Mouse (Mus musculus) embryonic facial prominence, embryonic 14.5 days (tissue): ENCODE measurements around the gene Gm26992. TPM values are rescaled to one million over a fixed set of nuclear protein-coding genes. Genes with fewer than 3 reads are reported as not detected.

Experiments used
- ATAC-seq: fragments of 200-750 bp; cut with Nextera tagmentation; 2 replicates; pipeline ENCODE4 v1.8.0; 2017; ENCODE audit warnings: low read depth, moderate number of reproducible peaks, moderate TSS enrichment
- DNase-seq: peaks from one replicate; pipeline ENCODE4 v3.0.0-alpha.2; 2015; ENCODE audit warnings: low spot score
- H3K27ac ChIP-seq: fragments of 300-500 bp; sonication (generic); replicated peaks from 2 replicates; pipeline ENCODE4 v1.5.1; 2014; ENCODE audit warnings: low read depth, mild to moderate bottlenecking, low read length, moderate library complexity
- H3K27me3 ChIP-seq: fragments of 300-500 bp; sonication (generic); replicated peaks from 2 replicates; pipeline ENCODE4 v1.6.1; 2014; ENCODE audit warnings: low read length; ENCODE audit not compliant: control insufficient read depth, insufficient read depth
- H3K36me3 ChIP-seq: fragments of 300-500 bp; sonication (generic); 2 replicates; pipeline ENCODE4 v1.6.1; 2014; ENCODE audit warnings: low read length, mixed read lengths; ENCODE audit not compliant: control insufficient read depth, insufficient read depth
- H3K4me1 ChIP-seq: fragments of 300-500 bp; sonication (generic); 2 replicates; pipeline ENCODE4 v1.6.1; 2014; ENCODE audit warnings: antibody characterized with exemption, low read length; ENCODE audit not compliant: control insufficient read depth, insufficient read depth
- H3K4me2 ChIP-seq: fragments of 300-500 bp; sonication (generic); 2 replicates; pipeline ENCODE4 v1.6.1; 2014; ENCODE audit warnings: low read depth, mild to moderate bottlenecking, low read length, moderate library complexity, mixed read lengths
- H3K4me3 ChIP-seq: fragments of 300-500 bp; sonication (generic); 2 replicates; pipeline ENCODE4 v1.5.1; 2014; ENCODE audit warnings: low read depth, mild to moderate bottlenecking, low read length
- H3K9ac ChIP-seq: fragments of 300-500 bp; sonication (generic); 2 replicates; pipeline ENCODE4 v1.6.1; 2014; ENCODE audit warnings: low read depth, mild to moderate bottlenecking, low read length, moderate library complexity, mixed read lengths
- H3K9me3 ChIP-seq: fragments of 300-500 bp; sonication (generic); 2 replicates; pipeline ENCODE4 v1.6.1; 2016; ENCODE audit warnings: low read length; ENCODE audit not compliant: control insufficient read depth
- WGBS: fragments of 180-500 bp; shearing (Covaris S2); extraction: QIAGEN DNeasy Blood & Tissue Kit; methylation state at CpG from one replicate; pipeline ENCODE4 v1.1.7; 2014; 5-methylcytosine and 5-hydroxymethylcytosine counted together
- polyA plus RNA-seq: library from polyadenylated mRNA; unstranded; fragments of >200 nt; fragmentation: Nextera tagmentation; extraction: Ambion mirVana; gene quantifications from 2 replicates; pipeline ENCODE4 v1.2.1, GENCODE M21; 2014

The Gm26992 gene
- polyA plus RNA-seq, 1 experiment from 2014 or later: not detected

DNA sequence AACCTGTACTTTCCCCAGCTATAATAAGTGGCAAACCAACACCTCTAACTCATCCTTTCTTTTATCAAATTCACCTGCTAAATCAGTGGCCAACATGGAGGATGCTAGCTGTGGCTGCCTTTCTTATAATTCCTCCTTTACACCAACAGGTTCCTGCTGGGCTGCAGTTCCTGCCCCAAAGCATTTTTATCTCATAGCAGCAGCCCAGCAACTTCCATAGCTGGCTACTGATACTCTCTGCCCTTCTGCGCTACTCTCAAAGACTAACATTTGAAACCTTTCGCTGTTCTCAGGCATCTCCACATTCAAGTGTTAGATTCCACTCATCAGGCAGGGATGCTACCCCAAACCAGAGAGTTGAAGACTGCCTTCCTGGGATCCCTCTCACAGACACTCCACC is 97.0 kb downstream of the Gm26992 start:
- no peaks in the 10 kb centered on the region for H3K4me1 ChIP-seq
- no peak overlapping the region for H3K4me2 ChIP-seq
- H3K9ac ChIP-seq: no peak overlapping the region
- H3K9me3 ChIP-seq: no peaks in the 10 kb centered on the region
- no peaks in the 10 kb centered on the region for H3K27me3 ChIP-seq
- H3K4me3 ChIP-seq: no peak overlapping the region
- no peaks in the 10 kb centered on the region for H3K36me3 ChIP-seq
- ATAC-seq (no peak), DNase-seq (no peak)
- no peak overlapping the region for H3K27ac ChIP-seq
- 90% methylated on average over 2 of the region's 2 CpGs for WGBS

DNA sequence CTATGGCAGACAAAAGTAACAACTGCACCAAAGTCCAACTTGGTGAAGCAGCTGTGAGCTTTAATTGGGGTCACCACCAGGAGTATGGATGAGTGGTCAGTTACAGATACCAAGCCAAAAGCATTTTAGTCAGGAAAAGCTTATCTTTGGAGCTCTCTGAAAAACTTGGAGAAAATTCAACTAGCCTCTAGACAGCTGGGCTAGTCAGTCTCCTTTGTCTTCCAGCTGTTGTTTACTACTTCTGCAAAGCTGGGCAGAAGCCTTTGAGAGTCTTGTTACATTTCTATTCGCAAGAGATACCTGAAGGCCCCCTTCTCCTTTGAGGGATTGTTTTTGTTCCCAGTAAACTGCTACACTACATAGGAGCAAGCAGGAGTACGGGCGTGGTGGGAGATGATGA is 97.7 kb downstream of the Gm26992 start:
- Histone ChIP-seq H3K9me3 (no peaks in the 10 kb centered on the region), H3K27ac (no peak overlapping the region), H3K4me1 (no peaks in the 10 kb centered on the region), H3K27me3 (no peaks in the 10 kb centered on the region), H3K4me3 (no peak overlapping the region), H3K9ac (no peak overlapping the region), H3K4me2 (no peak overlapping the region), H3K36me3 (no peaks in the 10 kb centered on the region)
- ATAC-seq (0 out of 2 replicates have a peak, but pooled peaks have one; percentile 22), DNase-seq (peak; percentile 39)
- WGBS: 70% methylated on average over 3 of the region's 3 CpGs

- no peak overlapping the region for H3K27ac ChIP-seq
- 69% methylated on average over 4 of the region's 4 CpGs for WGBS
- H3K4me3 ChIP-seq: no peak overlapping the region
- no peak overlapping the region for H3K9ac ChIP-seq
- H3K4me1 ChIP-seq: no peaks in the 10 kb centered on the region
- no peak for ATAC-seq
- H3K36me3 ChIP-seq: no peaks in the 10 kb centered on the region
- no peak for DNase-seq
- no peak overlapping the region for H3K4me2 ChIP-seq
- H3K27me3 ChIP-seq: no peaks in the 10 kb centered on the region
- H3K9me3 ChIP-seq: no peaks in the 10 kb centered on the region
These were observed 99.5 kb downstream of the Gm26992 start for GRCm38 (mm10) chrX:103521221-103521716.

DNA sequence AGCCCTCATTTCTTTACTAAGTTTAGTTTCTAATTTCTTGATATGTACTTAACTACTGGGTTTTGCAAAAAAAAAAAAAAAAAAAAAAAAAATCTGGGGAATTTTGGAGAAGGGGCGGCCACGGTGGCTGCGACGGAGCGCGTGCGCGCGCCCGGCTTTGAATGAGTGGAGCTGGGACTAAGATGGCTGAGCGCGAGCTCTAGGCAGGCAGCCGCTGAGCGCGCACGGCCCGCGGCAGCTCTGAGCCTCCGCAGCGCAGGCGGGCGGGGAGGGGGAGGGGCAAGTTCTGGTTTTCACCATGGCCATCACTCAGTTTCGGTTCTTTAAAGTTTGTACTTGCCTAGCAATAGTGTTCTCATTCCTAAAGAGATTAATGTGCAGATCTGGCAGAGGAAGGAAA is 107.4 kb downstream of the Gm26992 start:
- H3K9ac ChIP-seq: peak overlapping the region; percentile 19; the same call in 1 of the 2 replicates

More for the DNA sequence above, 107.4 kb downstream of the Gm26992 start:
- DNase-seq (peak; percentile 91), ATAC-seq (peak; percentile 79; the same call in 1 of the 2 replicates)
- no peaks in the 10 kb centered on the region for H3K9me3 ChIP-seq
- no peaks in the 10 kb centered on the region for H3K36me3 ChIP-seq
- H3K4me2 ChIP-seq: peak overlapping the region; percentile 49
- 18% methylated on average over 22 of the region's 23 CpGs for WGBS
- peak overlapping the region; percentile 20 for H3K4me3 ChIP-seq
- no peaks in the 10 kb centered on the region for H3K27me3 ChIP-seq
- H3K27ac ChIP-seq: peak overlapping the region; percentile 44; the same call in 1 of the 2 replicates
- H3K4me1 ChIP-seq: no peaks in the 10 kb centered on the region

Other genes with a start within 250 kb of the Gm26992 start
- 2.3 and 3.3 TPM in 2 replicates for gene Nap1l2, start 235.4 kb upstream of the Gm26992 start, polyA plus RNA-seq
- not detected in 2 replicates for gene Cdx4, start 100.6 kb upstream of the Gm26992 start, polyA plus RNA-seq
- 2.0 and 2.8 TPM in 2 replicates for gene Chic1, start 65.5 kb upstream of the Gm26992 start, polyA plus RNA-seq
- gene Tsx, start 7.5 kb upstream of the Gm26992 start, polyA plus RNA-seq: 0.35 and 0.65 TPM in 2 replicates
- not detected in 2 replicates for gene Zcchc13, start 208.6 kb downstream of the Gm26992 start, polyA plus RNA-seq